Mouse (Mus musculus): Measurements from ENCODE around the gene Acaa1a. TPM values are rescaled to one million over a fixed set of nuclear protein-coding genes. Genes with fewer than 3 reads are reported as not detected.
A peak's percentile ranks its signal among the peaks of the same experiment; 100 is the strongest.

The Acaa1a gene
- polyA plus RNA-seq, 1 experiment from 2014 or later: 111 TPM

- peak within 1 kb of the TSS; percentile 78 for H3K4me3 ChIP-seq
- H3K27ac ChIP-seq (replicated peaks): peak within 1 kb of the TSS; percentile 95
- no peaks in the 10 kb centered on the region for H3K27me3 ChIP-seq
- no peaks in the 10 kb centered on the region for H3K36me3 ChIP-seq
- H3K4me2 ChIP-seq (replicated peaks): peak within 1 kb of the TSS; percentile 95
- under 1% methylated on average over 76 of the region's 76 CpGs for WGBS
- H3K4me1 ChIP-seq: peaks cover 30% of the 10 kb centered on the region
- peak; percentile 98 for ATAC-seq (replicated peaks)
- no peaks in the 10 kb centered on the region for H3K9me3 ChIP-seq
- peak within 1 kb of the TSS; percentile 85 for H3K9ac ChIP-seq (replicated peaks)
Measured at GRCm38 (mm10) chr9:119322289-119323259, 16.9 kb upstream of the Acaa1a start, which contains the start of gene Oxsr1. Gene Oxsr1, minus strand, starts transcription at chr9:119322427.

- H3K4me1 ChIP-seq: peaks cover 30% of the 10 kb centered on the region
- H3K9me3 ChIP-seq: no peaks in the 10 kb centered on the region
- no peaks in the 10 kb centered on the region for H3K36me3 ChIP-seq
- no peaks in the 10 kb centered on the region for H3K27me3 ChIP-seq
- peak overlapping the region; percentile 73 for H3K9ac ChIP-seq (replicated peaks)
- peak overlapping the region; percentile 95 for H3K27ac ChIP-seq (replicated peaks)
- 6% methylated on average over 9 of the region's 9 CpGs for WGBS
- 0 out of 2 replicates have a peak, but pooled peaks have one; percentile 0 for ATAC-seq (replicated peaks)
- H3K4me3 ChIP-seq: peak overlapping the region; percentile 78
- H3K4me2 ChIP-seq (replicated peaks): peak overlapping the region; percentile 95
Measured at GRCm38 (mm10) chr9:119323260-119323645, 16.2 kb upstream of the Acaa1a start.

DNA sequence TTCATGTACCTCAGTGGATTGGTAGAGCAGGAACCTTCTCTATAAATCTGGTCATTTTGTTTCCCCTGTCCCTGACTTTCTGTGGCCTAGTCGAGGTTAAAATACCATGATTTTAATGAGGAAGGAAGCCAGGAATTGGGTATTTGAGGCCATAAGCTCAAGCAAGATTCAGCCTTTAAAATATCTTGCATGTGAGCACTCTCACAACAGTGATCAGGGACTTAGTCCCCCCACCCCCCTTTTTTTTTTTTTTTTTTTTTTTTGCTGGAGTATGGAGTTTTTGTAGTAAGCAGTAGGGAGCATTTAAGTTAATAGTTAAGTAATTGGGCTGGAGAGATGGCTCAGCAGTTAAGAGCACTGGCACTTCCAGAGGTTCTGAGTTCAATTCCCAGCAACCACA is 15.3 kb upstream of the Acaa1a start:
- no peak overlapping the region for H3K9ac ChIP-seq (replicated peaks)
- no peak for ATAC-seq (replicated peaks)
- 70% methylated on average over 1 of the region's 1 CpGs for WGBS
- H3K4me2 ChIP-seq (replicated peaks): no peak overlapping the region
- peaks cover 30% of the 10 kb centered on the region for H3K4me1 ChIP-seq
- no peaks in the 10 kb centered on the region for H3K27me3 ChIP-seq
- no peak overlapping the region for H3K27ac ChIP-seq (replicated peaks)
- H3K4me3 ChIP-seq: no peak overlapping the region
- H3K36me3 ChIP-seq: no peaks in the 10 kb centered on the region
- H3K9me3 ChIP-seq: no peaks in the 10 kb centered on the region

- Histone ChIP-seq H3K36me3 (no peaks in the 10 kb centered on the region), H3K27me3 (no peaks in the 10 kb centered on the region), H3K9me3 (no peaks in the 10 kb centered on the region), H3K9ac (replicated peaks) (no peak overlapping the region), H3K4me3 (no peak overlapping the region), H3K4me2 (replicated peaks) (no peak overlapping the region), H3K4me1 (peaks cover 4% of the 10 kb centered on the region; the same call in 1 of the 2 replicates), H3K27ac (replicated peaks) (no peak overlapping the region)
- 88% methylated on average over 3 of the region's 3 CpGs for WGBS
- no peak for ATAC-seq (replicated peaks)
Measured at GRCm38 (mm10) chr9:119328488-119328887, 11.0 kb upstream of the Acaa1a start.

DNA sequence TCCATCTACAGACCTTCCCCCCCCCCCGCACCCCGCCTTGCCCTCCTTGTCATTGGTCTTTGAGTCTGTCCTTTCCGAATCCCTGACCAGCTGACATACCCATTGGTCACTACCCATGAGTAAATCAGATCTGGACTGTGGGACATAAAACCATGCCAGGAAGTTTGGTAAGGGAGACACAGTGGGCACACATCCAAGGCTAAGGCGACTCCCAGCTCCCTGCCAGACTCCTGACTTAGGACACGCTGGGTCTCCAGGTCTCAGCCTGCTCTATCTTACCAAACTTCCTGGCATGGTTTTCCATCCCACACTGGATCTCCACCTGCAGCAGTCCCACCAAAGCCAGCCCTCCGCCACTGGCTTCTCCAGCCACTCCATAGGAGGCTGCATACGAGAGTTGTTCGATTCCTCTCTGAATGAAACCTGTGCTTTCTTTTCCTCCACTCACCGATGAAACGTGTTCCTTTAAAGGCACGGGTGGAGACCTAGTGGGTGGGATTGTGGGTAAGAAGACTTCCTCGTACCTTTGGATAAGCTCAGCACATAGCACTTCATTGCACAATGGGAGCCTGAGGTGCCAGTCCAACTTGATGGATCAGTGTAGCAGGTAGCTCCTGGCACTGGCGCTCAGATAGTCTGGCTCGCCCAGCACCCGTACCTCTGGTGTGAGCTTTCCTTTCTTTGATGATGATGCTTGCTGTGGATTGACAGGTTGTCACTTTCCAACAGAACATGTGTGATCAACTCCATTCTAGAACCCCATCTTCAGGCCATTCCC is 9.1 kb upstream of the Acaa1a start:
- H3K9me3 ChIP-seq: no peaks in the 10 kb centered on the region
- H3K36me3 ChIP-seq: no peaks in the 10 kb centered on the region
- no peak for ATAC-seq (replicated peaks)
- H3K4me1 ChIP-seq: no peaks in the 10 kb centered on the region
- no peak overlapping the region for H3K27ac ChIP-seq (replicated peaks)
- no peak overlapping the region for H3K9ac ChIP-seq (replicated peaks)
- 91% methylated on average over 15 of the region's 15 CpGs for WGBS
- H3K4me3 ChIP-seq: no peak overlapping the region
- H3K4me2 ChIP-seq (replicated peaks): no peak overlapping the region
- no peaks in the 10 kb centered on the region for H3K27me3 ChIP-seq

GRCm38 (mm10) chr9:119334324-119334723 is 5.2 kb upstream of the Acaa1a start:
- Histone ChIP-seq H3K4me2 (replicated peaks) (no peak overlapping the region), H3K36me3 (no peaks in the 10 kb centered on the region), H3K4me3 (no peak overlapping the region), H3K27me3 (no peaks in the 10 kb centered on the region), H3K27ac (replicated peaks) (no peak overlapping the region), H3K4me1 (peaks cover under 1% of the 10 kb centered on the region; the same call in 1 of the 2 replicates), H3K9ac (replicated peaks) (no peak overlapping the region), H3K9me3 (no peaks in the 10 kb centered on the region)
- ATAC-seq (replicated peaks): no peak
- 58% methylated on average over 10 of the region's 10 CpGs for WGBS

DNA sequence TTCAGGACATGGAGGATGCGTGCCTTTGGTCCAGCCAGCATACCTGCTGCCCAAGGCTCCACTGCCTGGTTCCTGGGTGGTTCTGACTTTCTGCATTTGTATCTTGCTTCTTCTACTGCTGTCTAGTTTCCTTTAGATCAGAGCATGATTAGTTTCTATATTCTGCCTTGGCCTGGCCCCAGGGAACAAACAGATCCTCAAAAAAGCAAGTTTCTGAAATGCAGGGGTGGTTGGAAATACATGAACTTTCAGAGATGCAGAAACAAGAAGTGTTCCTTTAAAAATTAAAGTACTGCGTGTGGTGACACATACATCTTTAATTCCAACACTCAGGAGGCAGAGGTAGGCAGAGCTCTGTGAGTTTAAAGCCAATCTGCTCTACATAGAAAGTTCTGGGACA is 4.6 kb upstream of the Acaa1a start:
- H3K4me1 ChIP-seq: peaks cover 6% of the 10 kb centered on the region
- no peak overlapping the region for H3K4me3 ChIP-seq
- no peak overlapping the region for H3K4me2 ChIP-seq (replicated peaks)
- H3K27ac ChIP-seq (replicated peaks): no peak overlapping the region
- no peaks in the 10 kb centered on the region for H3K9me3 ChIP-seq
- no peaks in the 10 kb centered on the region for H3K36me3 ChIP-seq
- H3K27me3 ChIP-seq: no peaks in the 10 kb centered on the region
- 84% methylated on average over 2 of the region's 2 CpGs for WGBS
- no peak for ATAC-seq (replicated peaks)
- H3K9ac ChIP-seq (replicated peaks): no peak overlapping the region

DNA sequence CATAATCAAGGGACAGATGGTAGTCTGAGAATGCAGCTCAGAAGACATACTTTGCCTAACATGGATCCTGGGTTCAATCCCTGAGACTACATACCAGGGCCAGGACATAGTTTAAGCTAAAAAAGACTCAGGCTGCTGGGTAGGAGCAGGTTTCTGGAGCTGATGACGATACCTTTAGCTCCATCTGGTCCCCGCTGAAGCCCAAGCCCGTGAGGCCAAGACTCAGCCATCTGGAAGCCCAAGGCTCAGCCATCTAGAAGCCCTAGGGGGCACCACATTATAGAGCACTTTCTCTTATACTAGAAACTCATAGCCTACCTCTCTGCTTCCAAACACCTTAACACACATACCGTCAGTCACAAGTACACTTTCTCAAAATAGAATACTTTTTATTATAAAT is 3.9 kb upstream of the Acaa1a start:
- H3K9ac ChIP-seq (replicated peaks): no peak overlapping the region
- H3K4me3 ChIP-seq: no peak overlapping the region
- WGBS: 82% methylated on average over 4 of the region's 4 CpGs
- no peak for ATAC-seq (replicated peaks)
- H3K27ac ChIP-seq (replicated peaks): no peak overlapping the region
- no peaks in the 10 kb centered on the region for H3K36me3 ChIP-seq
- no peaks in the 10 kb centered on the region for H3K27me3 ChIP-seq
- no peaks in the 10 kb centered on the region for H3K9me3 ChIP-seq
- no peak overlapping the region for H3K4me2 ChIP-seq (replicated peaks)
- peaks cover 13% of the 10 kb centered on the region for H3K4me1 ChIP-seq

DNA sequence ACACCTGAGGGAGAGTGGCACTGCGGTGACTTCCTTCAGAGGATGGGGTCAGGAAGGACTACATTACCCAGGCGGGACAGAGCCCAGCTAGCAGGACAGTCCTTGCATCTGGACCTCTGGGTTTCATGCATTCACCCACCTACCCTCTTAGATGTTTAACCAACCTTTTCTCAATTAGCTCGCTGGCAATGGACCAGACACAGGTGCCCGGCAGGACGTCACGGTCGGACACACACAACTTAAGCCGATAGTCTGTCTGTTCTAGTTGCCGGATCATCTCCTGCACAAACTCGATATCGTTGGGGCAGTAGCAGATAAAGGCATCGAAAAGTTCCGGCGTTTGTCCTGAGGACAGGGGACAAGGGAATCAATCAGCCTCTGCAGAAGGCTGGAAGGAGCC is 1.6 kb upstream of the Acaa1a start:
- WGBS: 91% methylated on average over 14 of the region's 14 CpGs
- H3K9ac ChIP-seq (replicated peaks): no peak overlapping the region

GRCm38 (mm10) chr9:119338350-119338749 is 1.1 kb upstream of the Acaa1a start:
- H3K36me3 ChIP-seq: no peaks in the 10 kb centered on the region
- no peak overlapping the region for H3K27ac ChIP-seq (replicated peaks)
- H3K9ac ChIP-seq (replicated peaks): no peak overlapping the region
- 96% methylated on average over 3 of the region's 3 CpGs for WGBS
- no peak overlapping the region for H3K4me3 ChIP-seq
- H3K4me1 ChIP-seq: peaks cover 29% of the 10 kb centered on the region
- ATAC-seq (replicated peaks): no peak
- H3K27me3 ChIP-seq: no peaks in the 10 kb centered on the region
- H3K9me3 ChIP-seq: no peaks in the 10 kb centered on the region
- H3K4me2 ChIP-seq (replicated peaks): no peak overlapping the region

More for the DNA sequence above, 1.6 kb upstream of the Acaa1a start:
- ATAC-seq (replicated peaks): no peak
- Histone ChIP-seq H3K4me3 (no peak overlapping the region), H3K36me3 (no peaks in the 10 kb centered on the region), H3K9me3 (no peaks in the 10 kb centered on the region), H3K27me3 (no peaks in the 10 kb centered on the region), H3K27ac (replicated peaks) (no peak overlapping the region), H3K4me1 (peaks cover 25% of the 10 kb centered on the region), H3K4me2 (replicated peaks) (no peak overlapping the region)

DNA sequence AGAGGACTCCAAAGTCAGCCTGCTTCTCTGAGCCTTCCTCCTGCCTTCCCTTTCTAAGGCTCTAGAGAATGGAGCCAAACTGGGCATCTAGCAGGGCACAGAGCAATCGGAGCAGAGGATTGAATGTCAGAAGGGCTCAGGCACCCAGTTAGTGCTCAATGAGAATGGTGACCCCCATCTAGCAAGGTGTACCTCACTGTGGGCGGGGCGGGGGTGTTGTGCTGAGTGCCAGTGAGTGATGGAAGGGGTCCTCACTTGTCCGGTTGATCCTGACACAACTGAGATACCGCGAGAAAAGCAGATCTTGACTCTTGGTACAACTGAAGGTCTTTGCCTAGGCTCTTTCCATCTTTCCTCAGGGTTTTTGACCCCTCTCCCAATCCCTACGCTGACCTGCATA is 370 bp upstream of the Acaa1a start:
- H3K9me3 ChIP-seq: no peaks in the 10 kb centered on the region
- H3K27me3 ChIP-seq: no peaks in the 10 kb centered on the region
- 63% methylated on average over 7 of the region's 7 CpGs for WGBS
- H3K27ac ChIP-seq (replicated peaks): no peak overlapping the region
- H3K36me3 ChIP-seq: peaks cover 4% of the 10 kb centered on the region
- peak overlapping the region; percentile 75 for H3K4me2 ChIP-seq (replicated peaks)
- no peak overlapping the region for H3K9ac ChIP-seq (replicated peaks)
- H3K4me1 ChIP-seq: peaks cover 29% of the 10 kb centered on the region
- H3K4me3 ChIP-seq: peak overlapping the region; percentile 82; the same call in 1 of the 2 replicates
- no peak for ATAC-seq (replicated peaks)

DNA sequence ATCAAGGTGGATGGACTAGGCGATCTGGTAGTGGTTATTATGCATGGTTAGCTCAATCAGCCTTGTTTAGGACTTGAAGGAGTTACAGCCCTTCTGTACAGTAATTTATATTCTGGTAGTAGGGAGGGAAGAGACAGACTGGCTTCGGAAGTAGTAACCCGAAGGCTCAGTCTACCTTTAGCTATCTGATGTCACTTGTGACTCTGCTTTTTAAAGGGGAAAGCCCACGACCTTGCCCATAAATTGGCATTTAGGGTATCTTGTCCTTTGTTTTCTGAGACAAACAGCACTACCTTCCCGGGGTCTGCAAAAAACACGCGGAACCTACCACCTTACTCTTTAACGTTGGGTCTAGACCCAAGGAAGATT is 720 bp downstream of the Acaa1a start:
- Histone ChIP-seq H3K27ac (replicated peaks) (peak overlapping the region; percentile 94), H3K36me3 (peaks cover 13% of the 10 kb centered on the region), H3K4me1 (peaks cover 29% of the 10 kb centered on the region), H3K9ac (replicated peaks) (peak overlapping the region; percentile 95), H3K27me3 (no peaks in the 10 kb centered on the region), H3K4me3 (peak overlapping the region; percentile 82), H3K9me3 (no peaks in the 10 kb centered on the region), H3K4me2 (replicated peaks) (peak overlapping the region; percentile 75)
- ATAC-seq (replicated peaks): no peak
- 9% methylated on average over 8 of the region's 8 CpGs for WGBS

Data from forebrain, embryonic 15.5 days (tissue).